Mouse (Mus musculus): ENCODE measurements around the gene Mrpl58. TPM values are rescaled to one million over a fixed set of nuclear protein-coding genes. Genes with fewer than 3 reads are reported as not detected.

Gene Mrpl58
- polyA plus RNA-seq, 1 experiment from 2014 or later: 203 TPM

Small RNA genes within 50 kb of the gene (microRNA-seq; reads per million reads assigned to microRNA genes)
- gene Mir3968: not detected

Other genes with a start within 250 kb of the Mrpl58 start
- 165 and 170 TPM in 2 replicates for gene Slc9a3r1, start 240.4 kb upstream of the Mrpl58 start, polyA plus RNA-seq (2015; fragmentation: Nextera tagmentation; extraction: Ambion mirVana)
- gene Tmem104, start 216.3 kb upstream of the Mrpl58 start, polyA plus RNA-seq (2015; fragmentation: Nextera tagmentation; extraction: Ambion mirVana): 11.7 and 13.8 TPM in 2 replicates
- gene Nat9, start 215.9 kb upstream of the Mrpl58 start, polyA plus RNA-seq (2015; fragmentation: Nextera tagmentation; extraction: Ambion mirVana): 28.0 and 29.7 TPM in 2 replicates
- gene Grin2c, start 136.5 kb upstream of the Mrpl58 start, polyA plus RNA-seq (2015; fragmentation: Nextera tagmentation; extraction: Ambion mirVana): not detected in 2 replicates
- 20.0 and 23.6 TPM in 2 replicates for gene Fdxr, start 126.7 kb upstream of the Mrpl58 start, polyA plus RNA-seq (2015; fragmentation: Nextera tagmentation; extraction: Ambion mirVana)
- gene Fads6, start 106.1 kb upstream of the Mrpl58 start, polyA plus RNA-seq (2015; fragmentation: Nextera tagmentation; extraction: Ambion mirVana): 0.40 and 0.42 TPM in 2 replicates
- 0.64 TPM in 1 of 2 replicates, not detected in the other for gene Otop2, start 96.6 kb upstream of the Mrpl58 start, polyA plus RNA-seq (2015; fragmentation: Nextera tagmentation; extraction: Ambion mirVana)
- 0.05 TPM in 1 of 2 replicates, not detected in the other for gene Ush1g, start 81.7 kb upstream of the Mrpl58 start, polyA plus RNA-seq (2015; fragmentation: Nextera tagmentation; extraction: Ambion mirVana)
- gene Otop3, start 69.0 kb upstream of the Mrpl58 start, polyA plus RNA-seq (2015; fragmentation: Nextera tagmentation; extraction: Ambion mirVana): not detected in 2 replicates
- gene Hid1, start 36.0 kb upstream of the Mrpl58 start, polyA plus RNA-seq (2015; fragmentation: Nextera tagmentation; extraction: Ambion mirVana): 7.9 and 8.6 TPM in 2 replicates
- gene Cdr2l, start 21.8 kb upstream of the Mrpl58 start, polyA plus RNA-seq (2015; fragmentation: Nextera tagmentation; extraction: Ambion mirVana): 7.9 and 10.2 TPM in 2 replicates
- 942 and 981 TPM in 2 replicates for gene Atp5h, start 16.2 kb downstream of the Mrpl58 start, polyA plus RNA-seq (2015; fragmentation: Nextera tagmentation; extraction: Ambion mirVana)
- 4.7 and 4.8 TPM in 2 replicates for gene Kctd2, start 16.4 kb downstream of the Mrpl58 start, polyA plus RNA-seq (2015; fragmentation: Nextera tagmentation; extraction: Ambion mirVana)
- gene Trim80, start 36.8 kb downstream of the Mrpl58 start, polyA plus RNA-seq (2015; fragmentation: Nextera tagmentation; extraction: Ambion mirVana): 0.12 and 0.35 TPM in 2 replicates
- 28.4 and 31.5 TPM in 2 replicates for gene Slc16a5, start 58.7 kb downstream of the Mrpl58 start, polyA plus RNA-seq (2015; fragmentation: Nextera tagmentation; extraction: Ambion mirVana)
- gene Armc7, start 71.9 kb downstream of the Mrpl58 start, polyA plus RNA-seq (2015; fragmentation: Nextera tagmentation; extraction: Ambion mirVana): 9.0 and 10.5 TPM in 2 replicates
- 77.6 and 82.1 TPM in 2 replicates for gene Nt5c, start 88.1 kb downstream of the Mrpl58 start, polyA plus RNA-seq (2015; fragmentation: Nextera tagmentation; extraction: Ambion mirVana)
- gene Jpt1, start 110.6 kb downstream of the Mrpl58 start, polyA plus RNA-seq (2015; fragmentation: Nextera tagmentation; extraction: Ambion mirVana): 457 and 461 TPM in 2 replicates
- 939 and 944 TPM in 2 replicates for gene Sumo2, start 132.5 kb downstream of the Mrpl58 start, polyA plus RNA-seq (2015; fragmentation: Nextera tagmentation; extraction: Ambion mirVana)
- gene Nup85, start 160.7 kb downstream of the Mrpl58 start, polyA plus RNA-seq (2015; fragmentation: Nextera tagmentation; extraction: Ambion mirVana): 180 and 184 TPM in 2 replicates
- 101 and 103 TPM in 2 replicates for gene Mrps7, start 200.2 kb downstream of the Mrpl58 start, polyA plus RNA-seq (2015; fragmentation: Nextera tagmentation; extraction: Ambion mirVana)
- 24.5 and 26.8 TPM in 2 replicates for gene Gga3, start 200.3 kb downstream of the Mrpl58 start, polyA plus RNA-seq (2015; fragmentation: Nextera tagmentation; extraction: Ambion mirVana)
- 42.8 and 47.1 TPM in 2 replicates for gene Mif4gd, start 209.2 kb downstream of the Mrpl58 start, polyA plus RNA-seq (2015; fragmentation: Nextera tagmentation; extraction: Ambion mirVana)
- 51.0 and 56.1 TPM in 2 replicates for gene Slc25a19, start 224.5 kb downstream of the Mrpl58 start, polyA plus RNA-seq (2015; fragmentation: Nextera tagmentation; extraction: Ambion mirVana)

Measured in kidney, embryonic 16.5 days (tissue).